Mouse (Mus musculus) cerebellum, adult (tissue): ENCODE results near the gene Vmn2r11.
"Not testable (repeated sequence)": the region's sequence is repeated elsewhere in the genome, so short reads cannot be mapped to it uniquely, and the experiment has no call there.

ENCODE experiments used
- ATAC-seq: cut with Nextera tagmentation; 2 replicates; pipeline ENCODE4 v1.9.2; 2017; ENCODE audit warnings: mild to moderate bottlenecking, moderate library complexity, mixed read lengths; ENCODE audit not compliant: insufficient number of reproducible peaks, low FRiP score, low TSS enrichment

Vmn2r11 gene

DNA sequence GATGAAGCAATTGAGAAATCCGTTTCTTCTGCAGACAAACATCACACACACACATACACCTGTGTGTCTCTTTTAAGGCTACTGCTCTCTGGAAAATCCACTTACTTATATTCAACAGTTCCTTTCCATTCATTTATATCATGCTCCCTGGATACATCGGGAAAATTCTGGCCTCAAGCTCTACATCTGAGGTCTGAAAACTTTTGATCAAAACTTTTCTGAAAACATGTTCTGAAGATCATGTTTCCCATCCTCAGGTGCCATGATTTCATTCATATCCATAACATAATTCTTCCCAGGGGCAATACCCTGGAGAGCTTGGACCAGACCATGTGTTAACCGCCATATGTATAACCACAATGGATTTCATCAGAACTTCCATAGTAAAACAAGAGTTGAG, at the start of gene Vmn2r11:
Gene Vmn2r11, minus strand, starts transcription at position 101 of the 400 bp plus-strand sequence.
- ATAC-seq = not testable (repeated sequence)

DNA sequence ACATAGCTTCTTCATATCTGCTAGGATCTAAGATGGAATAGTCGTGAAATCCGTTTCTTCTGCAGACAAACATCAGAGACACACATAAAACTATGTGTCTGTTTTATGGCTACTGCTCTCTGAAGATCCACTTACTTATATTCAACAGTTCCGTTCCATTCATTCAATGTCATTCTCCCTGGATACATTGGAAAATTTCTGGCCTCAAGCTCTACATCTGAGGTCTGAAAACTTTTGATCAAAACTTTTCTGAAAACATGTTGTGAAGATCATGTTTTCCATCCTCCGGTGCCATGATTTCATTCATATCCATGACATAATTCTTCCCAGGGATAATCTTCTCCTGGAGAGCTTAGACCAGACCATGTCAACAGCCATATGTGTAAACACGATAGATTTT, 38.5 kb upstream of the Vmn2r11 start, which contains the start of gene Vmn2r12:
Gene Vmn2r12, minus strand, starts transcription at position 101 of the 400 bp plus-strand sequence.
- not testable (repeated sequence) for ATAC-seq

DNA sequence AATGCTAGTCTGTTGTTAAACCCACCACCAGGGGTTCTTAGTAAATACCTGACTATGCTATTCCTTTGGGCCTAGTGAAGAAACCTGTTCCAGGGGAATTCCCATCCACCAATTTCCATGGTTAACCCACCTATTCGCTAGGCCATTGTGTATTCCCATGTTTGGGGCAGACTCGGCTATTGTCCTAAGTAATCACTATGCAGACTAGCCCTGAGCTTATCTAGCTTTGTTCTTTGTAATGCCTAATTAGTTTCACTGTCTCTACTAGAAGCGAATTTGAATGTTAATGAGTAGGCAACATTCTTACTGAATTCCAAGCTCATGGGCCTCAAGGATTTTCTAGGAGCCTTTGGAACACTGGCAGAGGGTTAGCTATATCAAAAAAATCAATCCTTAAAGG, 37.1 kb upstream of the Vmn2r11 start:
- not testable (repeated sequence) for ATAC-seq

DNA sequence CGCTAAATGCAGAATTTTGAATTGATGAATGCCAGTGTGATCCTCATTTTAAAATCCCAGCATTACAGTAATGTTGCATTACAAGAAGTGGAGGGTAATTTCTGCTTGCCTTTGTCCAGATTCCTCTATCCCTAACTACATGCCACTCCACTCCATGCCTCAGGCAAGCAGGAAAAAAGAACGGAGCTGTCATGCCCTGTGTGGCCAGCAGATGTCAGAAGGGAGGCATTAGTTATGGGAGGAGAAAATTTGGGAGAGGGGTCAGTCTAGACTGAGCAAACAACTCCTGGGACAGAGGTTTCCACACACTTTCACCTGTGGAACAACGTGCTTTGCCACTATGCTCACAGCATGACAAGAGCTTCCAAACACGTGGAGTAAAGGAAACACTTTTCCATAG, 12.6 kb upstream of the Vmn2r11 start:
- ATAC-seq = not testable (repeated sequence)

DNA sequence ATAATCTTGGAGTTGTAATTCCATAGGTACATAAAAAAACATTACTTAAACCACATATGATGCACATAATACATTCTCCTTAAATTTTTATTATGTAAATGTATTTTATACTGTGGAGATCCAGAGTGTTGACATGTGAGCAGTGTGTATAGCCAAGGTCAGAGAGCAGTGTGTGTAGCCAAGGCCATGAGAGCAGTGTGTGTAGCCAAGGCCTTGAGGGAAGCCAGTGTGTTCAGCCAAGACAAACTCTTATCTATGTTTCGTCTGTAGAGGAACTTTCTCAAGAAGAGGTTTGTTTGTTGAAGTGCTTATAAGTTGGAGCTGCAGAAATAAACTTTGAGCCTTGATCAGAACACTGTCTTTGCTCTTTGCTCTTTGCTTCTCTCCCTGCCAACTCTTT, 4.1 kb downstream of the Vmn2r11 start:
- no peak for ATAC-seq

DNA sequence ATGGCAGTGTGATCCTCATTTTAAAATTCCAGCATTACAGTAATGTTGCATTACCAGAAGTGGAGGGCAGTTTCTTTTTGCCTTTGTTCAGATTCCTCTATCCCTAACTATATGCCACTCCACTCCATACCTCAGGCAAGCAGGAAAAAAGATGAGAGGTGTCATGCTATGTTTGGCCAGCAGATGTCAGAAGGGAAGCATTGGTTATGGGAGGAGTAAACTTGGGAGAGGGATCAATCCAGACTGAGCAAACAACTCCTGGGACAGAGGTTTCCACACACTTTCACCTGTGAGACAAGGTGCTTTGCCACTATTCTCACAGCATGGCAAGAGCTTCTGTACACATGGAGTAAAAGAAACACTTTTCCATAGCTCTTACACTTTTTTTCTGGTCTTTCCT, 26.8 kb downstream of the Vmn2r11 start:
- no peak for ATAC-seq

DNA sequence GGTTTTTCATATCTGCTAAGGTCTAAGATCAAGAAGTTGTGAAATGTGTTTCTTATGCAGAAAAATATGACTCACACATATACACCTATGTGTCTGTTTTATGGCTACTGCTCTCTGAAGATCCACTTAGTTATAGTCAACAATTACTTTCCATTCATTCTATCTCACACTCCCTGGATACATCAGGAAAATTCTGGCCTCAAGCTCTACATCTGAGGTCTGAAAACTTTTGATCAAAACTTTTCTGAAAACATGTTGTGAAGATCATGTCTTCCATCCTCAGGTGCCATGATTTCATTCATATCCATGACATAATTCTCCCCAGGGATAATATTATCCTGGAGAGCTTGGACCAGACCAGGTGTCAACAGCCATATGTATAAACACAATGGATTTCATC, 52.9 kb downstream of the Vmn2r11 start, which contains the start of gene Vmn2r10:
Gene Vmn2r10, minus strand, starts transcription at position 101 of the 400 bp plus-strand sequence.
- ATAC-seq = not testable (repeated sequence)
